Mouse (Mus musculus) kidney, adult 8-10 months (tissue): ENCODE results near the gene Btbd35f2.
"Not testable (repeated sequence)": the region's sequence is repeated elsewhere in the genome, so short reads cannot be mapped to it uniquely, and the experiment has no call there.

Source experiments
- DNase-seq, 2 experiments: peaks; one replicate each; pipeline ENCODE4 v3.0.0; 2022

Btbd35f2 gene

GRCm38 (mm10) chrX:32278094-32278493 is at the start of gene Btbd35f2:
TSS of gene Btbd35f2 (plus strand) at chrX:32278394.
- DNase-seq: not testable (repeated sequence)
